Mouse (Mus musculus) MEL (cell line): ENCODE measurements around the gene Ola1. TPM values are rescaled to one million over a fixed set of nuclear protein-coding genes. Genes with fewer than 3 reads are reported as not detected.

Experiments used
- DNase-seq: peaks from one replicate; pipeline ENCODE4 v3.0.0; 2011; ENCODE audit warnings: low read depth, low spot score
- H3K27ac ChIP-seq: 2 replicates; pipeline ENCODE4 v1.5.1; 2012; ENCODE audit warnings: low read depth, mild to moderate bottlenecking, control low read depth, low read length, moderate library complexity; ENCODE audit not compliant: control insufficient read depth
- H3K27me3 ChIP-seq, 2 experiments: fragments of 150-350 bp in 1 of 2; sonication (generic) in 1 of 2; 2 replicates each; pipeline ENCODE4 v1.6.1; 2012; ENCODE audit warnings: low read length in 2 of 2, mild to moderate bottlenecking in 2 of 2, improper control_type of control experiment in 1 of 2, moderate library complexity in 1 of 2; ENCODE audit not compliant: insufficient read depth in 2 of 2, control insufficient read depth in 1 of 2
- H3K36me3 ChIP-seq, 2 experiments: 2 replicates each; pipeline ENCODE4 v1.6.1; 2012 to 2014; ENCODE audit warnings: low read length in 2 of 2, improper control_type of control experiment in 1 of 2, inconsistent platforms in 1 of 2, mild to moderate bottlenecking in 1 of 2; ENCODE audit not compliant: insufficient read depth in 2 of 2, control insufficient read depth in 1 of 2
- H3K4me1 ChIP-seq, 2 experiments: fragments of 150-350 bp in 1 of 2; sonication (generic) in 1 of 2; 2 replicates each; pipeline ENCODE4 v1.6.1; 2012; ENCODE audit warnings: low read length in 2 of 2, improper control_type of control experiment in 1 of 2, mild to moderate bottlenecking in 1 of 2; ENCODE audit not compliant: insufficient read depth in 2 of 2, control insufficient read depth in 1 of 2
- H3K4me3 ChIP-seq, 2 experiments: fragments of 150-350 bp in 1 of 2; sonication (generic) in 1 of 2; 2 replicates each; pipeline ENCODE4 v1.5.1; 2012; ENCODE audit warnings: low read depth in 2 of 2, low read length in 2 of 2, mild to moderate bottlenecking in 2 of 2, moderate library complexity in 2 of 2, control low read depth in 1 of 2, improper control_type of control experiment in 1 of 2; ENCODE audit not compliant: control insufficient read depth in 1 of 2, insufficient read depth in 1 of 2
- H3K79me2 ChIP-seq: 2 replicates; pipeline ENCODE4 v1.6.1; 2012; ENCODE audit warnings: mild to moderate bottlenecking, low read length, moderate library complexity; ENCODE audit not compliant: control insufficient read depth, poor library complexity, insufficient read depth
- H3K9ac ChIP-seq: 2 replicates; pipeline ENCODE4 v1.6.1; 2012; ENCODE audit warnings: low read depth, mild to moderate bottlenecking, control low read depth, low read length, moderate library complexity; ENCODE audit not compliant: control insufficient read depth, poor library complexity, severe bottlenecking
- H3K9me3 ChIP-seq: fragments of 150-350 bp; sonication (generic); replicated peaks from 2 replicates; pipeline ENCODE4 v1.6.1; 2012; ENCODE audit warnings: mild to moderate bottlenecking, low read length, improper control_type of control experiment, moderate library complexity; ENCODE audit not compliant: insufficient read depth
- CHD1 ChIP-seq: IDR thresholded peaks from 2 replicates; pipeline ENCODE4 v1.6.1; 2012; ENCODE audit warnings: low read depth, mild to moderate bottlenecking, inconsistent platforms, low read length, improper control_type of control experiment
- CHD2 ChIP-seq: IDR thresholded peaks from 2 replicates; pipeline ENCODE4 v1.6.1; 2011; ENCODE audit warnings: low read length, improper control_type of control experiment
- ETS1 ChIP-seq: IDR thresholded peaks from 2 replicates; pipeline ENCODE4 v1.6.1; 2012; ENCODE audit warnings: low read depth, mild to moderate bottlenecking, inconsistent platforms, low read length, improper control_type of control experiment, moderate library complexity
- HCFC1 ChIP-seq: IDR thresholded peaks from 2 replicates; pipeline ENCODE4 v1.6.1; 2012; ENCODE audit warnings: low read depth, mild to moderate bottlenecking, inconsistent platforms, low read length, improper control_type of control experiment, moderate library complexity
- JUND ChIP-seq: IDR thresholded peaks from 2 replicates; pipeline ENCODE4 v1.6.1; 2011; ENCODE audit warnings: low read depth, mild to moderate bottlenecking, improper control_type of control experiment, low read length
- KAT2A ChIP-seq: conservative IDR thresholded peaks from 2 replicates; pipeline ENCODE4 v1.6.1; 2012; ENCODE audit warnings: low read depth, low read length, improper control_type of control experiment, inconsistent platforms
- MAFK ChIP-seq: IDR thresholded peaks from 2 replicates; pipeline ENCODE4 v1.6.1; 2011; ENCODE audit warnings: low read depth, mild to moderate bottlenecking, low read length, improper control_type of control experiment, borderline replicate concordance
- MAX ChIP-seq: IDR thresholded peaks from 2 replicates; pipeline ENCODE4 v1.6.1; 2011; ENCODE audit warnings: low read length, improper control_type of control experiment
- MAZ ChIP-seq: IDR thresholded peaks from 2 replicates; pipeline ENCODE4 v1.6.1; 2012; ENCODE audit warnings: low read depth, mild to moderate bottlenecking, inconsistent platforms, low read length, improper control_type of control experiment
- MXI1 ChIP-seq: IDR thresholded peaks from 2 replicates; pipeline ENCODE4 v1.6.1; 2011; ENCODE audit warnings: mild to moderate bottlenecking, low read depth, low read length, improper control_type of control experiment
- MYC ChIP-seq: IDR thresholded peaks from 2 replicates; pipeline ENCODE4 v1.6.1; 2011; ENCODE audit warnings: low read depth, mild to moderate bottlenecking, low read length, improper control_type of control experiment, moderate library complexity
- NELFE ChIP-seq: IDR thresholded peaks from 2 replicates; pipeline ENCODE4 v1.6.1; 2011; ENCODE audit warnings: low read depth, low read length, improper control_type of control experiment
- POLR2A ChIP-seq, 2 experiments: IDR thresholded peaks; 2 replicates each; pipeline ENCODE4 v1.6.1; 2011 to 2012; ENCODE audit warnings: low read length in 2 of 2, mild to moderate bottlenecking in 2 of 2, control low read depth in 1 of 2, improper control_type of control experiment in 1 of 2, low read depth in 1 of 2, moderate library complexity in 1 of 2; ENCODE audit not compliant: control insufficient read depth in 1 of 2, insufficient read depth in 1 of 2, poor library complexity in 1 of 2
- POLR2AphosphoS2 ChIP-seq: IDR thresholded peaks from 2 replicates; pipeline ENCODE4 v1.6.1; 2011; ENCODE audit warnings: low read length, improper control_type of control experiment
- POLR2AphosphoS5 ChIP-seq: IDR thresholded peaks from 2 replicates; pipeline ENCODE4 v1.6.1; 2012; ENCODE audit warnings: low read depth, borderline replicate concordance, mild to moderate bottlenecking, inconsistent platforms, low read length, moderate library complexity, mixed read lengths
- RAD21 ChIP-seq: IDR thresholded peaks from 2 replicates; pipeline ENCODE4 v1.6.1; 2011; ENCODE audit warnings: mild to moderate bottlenecking, low read depth, low read length, improper control_type of control experiment
- RCOR1 ChIP-seq: IDR thresholded peaks from 2 replicates; pipeline ENCODE4 v1.6.1; 2012; ENCODE audit warnings: low read depth, mild to moderate bottlenecking, inconsistent platforms, low read length, improper control_type of control experiment
- SIN3A ChIP-seq: IDR thresholded peaks from 2 replicates; pipeline ENCODE4 v1.6.1; 2012; ENCODE audit warnings: low read length, improper control_type of control experiment, inconsistent platforms
- SMC3 ChIP-seq: IDR thresholded peaks from 2 replicates; pipeline ENCODE4 v1.6.1; 2011; ENCODE audit warnings: low read depth, low read length, improper control_type of control experiment
- TBP ChIP-seq: IDR thresholded peaks from 2 replicates; pipeline ENCODE4 v1.8.0; 2011; ENCODE audit warnings: low read depth, low read length, improper control_type of control experiment
- TCF12 ChIP-seq: IDR thresholded peaks from 2 replicates; pipeline ENCODE4 v1.6.1; 2014; ENCODE audit warnings: low read depth, mild to moderate bottlenecking, inconsistent platforms, low read length, improper control_type of control experiment, moderate library complexity
- USF2 ChIP-seq, 2 experiments: IDR thresholded peaks; 2 replicates each; pipeline ENCODE4 v1.6.1; 2011 to 2012; ENCODE audit warnings: improper control_type of control experiment in 2 of 2, low read length in 2 of 2, borderline replicate concordance in 1 of 2, inconsistent platforms in 1 of 2, low read depth in 1 of 2, mild to moderate bottlenecking in 1 of 2; ENCODE audit not compliant: insufficient read depth in 1 of 2
- ZC3H11A ChIP-seq: IDR thresholded peaks from 2 replicates; pipeline ENCODE4 v1.6.1; 2012; ENCODE audit warnings: low read depth, mild to moderate bottlenecking, inconsistent platforms, low read length, improper control_type of control experiment
- ZKSCAN1 ChIP-seq: IDR thresholded peaks from 2 replicates; pipeline ENCODE4 v1.6.1; 2012; ENCODE audit warnings: low read depth, mild to moderate bottlenecking, inconsistent platforms, low read length, improper control_type of control experiment, moderate library complexity
- ZMIZ1 ChIP-seq: IDR thresholded peaks from 2 replicates; pipeline ENCODE4 v1.6.1; 2012; ENCODE audit warnings: low read depth, mild to moderate bottlenecking, inconsistent platforms, low read length, improper control_type of control experiment, moderate library complexity
- polyA plus RNA-seq, 2 experiments: library from polyadenylated mRNA; stranded (reverse) in 1 of 2; unstranded in 1 of 2; fragments of >175 nt in 1 of 2; fragments of >200 nt in 1 of 2; gene quantifications; 2 replicates each; pipeline versions ENCODE4 v1.2.1 to v1.2.4; 2012; ENCODE audit warnings: low replicate concordance in 2 of 2, low read depth in 1 of 2; ENCODE audit not compliant: insufficient read length in 2 of 2, insufficient read depth in 1 of 2, missing spikeins in 1 of 2
- total RNA-seq: library from RNA; depleted of rRNA; stranded (reverse); fragments of 300-350 nt; gene quantifications from 2 replicates; pipeline ENCODE4 v1.2.3, GENCODE M21; 2012

The Ola1 gene
- total and polyA plus RNA-seq, 3 experiments, result 69.7 to 86.0 TPM; not detected in 1

GRCm38 (mm10) chr2:73150526-73150925 is 68.2 kb downstream of the Ola1 start:
- Histone ChIP-seq H3K4me1 (no peaks in the 10 kb centered on the region; a peak in 2 of 4 replicates), H3K36me3 (no peaks in the 10 kb centered on the region; a peak in 1 of 4 replicates), H3K9me3 (no peaks in the 10 kb centered on the region), H3K27ac (no peak overlapping the region), H3K9ac (no peak overlapping the region), H3K79me2 (no peaks in the 10 kb centered on the region), H3K4me3 (no peak overlapping the region), H3K27me3 (no peaks in the 10 kb centered on the region; a peak in 1 of 4 replicates)
- TF ChIP-seq ETS1 (no peak), POLR2AphosphoS5 (no peak), USF2 (IDR thresholded peaks at IDR 0.05; ENCODE audit: borderline replicate concordance in 1 of 2, insufficient read depth in 1 of 2, low read depth in 1 of 2, low read length in 2 of 2) (no peak), MAZ (no peak), JUND (no peak), ZC3H11A (no peak), RAD21 (no peak), TCF12 (no peak), CHD2 (no peak), TBP (no peak), POLR2AphosphoS2 (no peak), MAFK (no peak), KAT2A (no peak), MAX (no peak), POLR2A (IDR thresholded peaks at IDR 0.05; ENCODE audit: control insufficient read depth in 1 of 2, insufficient read depth in 1 of 2, low read depth in 1 of 2, low read length in 2 of 2, poor library complexity in 1 of 2) (no peak), NELFE (no peak), MYC (no peak), HCFC1 (no peak), MXI1 (no peak)
- DNase-seq, result peak; percentile 57

- Histone ChIP-seq H3K79me2 (no peaks in the 10 kb centered on the region), H3K9ac (no peak overlapping the region), H3K27ac (no peak overlapping the region), H3K36me3 (no peaks in the 10 kb centered on the region; a peak in 1 of 4 replicates), H3K4me1 (peaks cover 0 to 2% of the 10 kb centered on the region in 2 experiments; a peak in 2 of 4 replicates), H3K4me3 (no peak overlapping the region)
- TF ChIP-seq RCOR1, result no peak
- TF ChIP-seq SIN3A, result no peak
- TF ChIP-seq ZKSCAN1, result no peak
- no peak for TF ChIP-seq ZMIZ1
- TF ChIP-seq CHD1, result no peak
- TF ChIP-seq KAT2A, result no peak
- TF ChIP-seq TBP, result no peak
- no peak for TF ChIP-seq RAD21
- TF ChIP-seq MAFK, result no peak
- TF ChIP-seq SMC3, result no peak
- no peak for TF ChIP-seq TCF12
- TF ChIP-seq, all 39 proteins: peak for 0
- peak; percentile 17 for DNase-seq
- H3K9me3 ChIP-seq, result no peaks in the 10 kb centered on the region
- no peaks in the 10 kb centered on the region; a peak in 3 of 4 replicates for H3K27me3 ChIP-seq
Measured at GRCm38 (mm10) chr2:73146111-73146510, 72.6 kb downstream of the Ola1 start.
